Mouse (Mus musculus) liver, embryonic 14.5 days (tissue): Measurements from ENCODE around the gene Hist2h2aa1. TPM values are rescaled to one million over a fixed set of nuclear protein-coding genes. Genes with fewer than 3 reads are reported as not detected.

Source experiments
- ATAC-seq: fragments of 200-750 bp; cut with Nextera tagmentation; 2 replicates; pipeline ENCODE4 v1.8.0; 2017; ENCODE audit warnings: moderate number of reproducible peaks, mild to moderate bottlenecking, moderate library complexity; ENCODE audit not compliant: insufficient read depth
- DNase-seq, 3 experiments: peaks; one replicate each; pipeline ENCODE4 v3.0.0-alpha.2; 2012 to 2013; ENCODE audit warnings: low read depth in 3 of 3, low spot score in 3 of 3
- H3K27ac ChIP-seq: fragments of 300-500 bp; sonication (generic); 2 replicates; pipeline ENCODE4 v1.5.1; 2014; ENCODE audit warnings: moderate library complexity, mild to moderate bottlenecking, control low read depth, inconsistent platforms
- H3K27me3 ChIP-seq: fragments of 300-500 bp; sonication (generic); 2 replicates; pipeline ENCODE4 v1.6.1; 2014; ENCODE audit warnings: mild to moderate bottlenecking, low read length, moderate library complexity; ENCODE audit not compliant: control insufficient read depth, insufficient read depth
- H3K36me3 ChIP-seq: fragments of 300-500 bp; sonication (generic); replicated peaks from 2 replicates; pipeline ENCODE4 v1.6.1; 2014; ENCODE audit warnings: low read depth; ENCODE audit not compliant: control insufficient read depth, insufficient read depth
- H3K4me1 ChIP-seq, 2 experiments: fragments of 200-500 bp in 1 of 2; fragments of 300-500 bp in 1 of 2; sonication (generic) in 1 of 2; replicated peaks; 2 replicates each; pipeline ENCODE4 v1.6.1; 2012 to 2014; ENCODE audit warnings: antibody characterized with exemption in 1 of 2, inconsistent platforms in 1 of 2, low read length in 1 of 2; ENCODE audit not compliant: control insufficient read depth in 2 of 2, insufficient read depth in 2 of 2
- H3K4me2 ChIP-seq: fragments of 300-500 bp; sonication (generic); 2 replicates; pipeline ENCODE4 v1.6.1; 2014; ENCODE audit warnings: low read depth, mild to moderate bottlenecking, control low read depth, moderate library complexity
- H3K4me3 ChIP-seq, 2 experiments: fragments of 200-500 bp in 1 of 2; fragments of 300-500 bp in 1 of 2; sonication (generic) in 1 of 2; 2 replicates each; pipeline ENCODE4 v1.5.1; 2012 to 2014; ENCODE audit warnings: low read depth in 2 of 2, low read length in 2 of 2, mild to moderate bottlenecking in 2 of 2, control low read depth in 1 of 2, inconsistent platforms in 1 of 2, moderate library complexity in 1 of 2; ENCODE audit not compliant: insufficient read depth in 1 of 2
- H3K9ac ChIP-seq: fragments of 300-500 bp; sonication (generic); replicated peaks from 2 replicates; pipeline ENCODE4 v1.6.1; 2014; ENCODE audit warnings: mild to moderate bottlenecking, control low read depth, moderate library complexity
- H3K9me3 ChIP-seq: fragments of 300-500 bp; sonication (generic); 2 replicates; pipeline ENCODE4 v1.6.1; 2016; ENCODE audit warnings: low read length, mixed read lengths; ENCODE audit not compliant: control insufficient read depth
- CTCF ChIP-seq: IDR thresholded peaks from 2 replicates; pipeline ENCODE4 v1.5.1; 2016; ENCODE audit warnings: antibody characterized with exemption, low read depth, control low read depth
- EP300 ChIP-seq: IDR thresholded peaks from 2 replicates; pipeline ENCODE4 v1.6.1; 2016; ENCODE audit warnings: antibody characterized with exemption, low read depth
- WGBS: fragments of 180-500 bp; shearing (Covaris S2); extraction: QIAGEN DNeasy Blood & Tissue Kit; methylation state at CpG from one replicate; pipeline ENCODE4 v1.1.7; 2014; ENCODE audit not compliant: insufficient replicate concordance; 5-methylcytosine and 5-hydroxymethylcytosine counted together
- polyA plus RNA-seq, 2 experiments: library from polyadenylated mRNA; depleted of rRNA in 1 of 2; stranded (reverse) in 1 of 2; unstranded in 1 of 2; fragments of >200 nt; fragmentation: Nextera tagmentation in 1 of 2; extraction: Ambion mirVana in 1 of 2; gene quantifications; 2 replicates each; pipeline versions ENCODE4 v1.2.1 to v1.2.3; 2012 to 2014

The Hist2h2aa1 gene
- polyA plus RNA-seq, 2 experiments: 32.0 to 45.7 TPM

DNA sequence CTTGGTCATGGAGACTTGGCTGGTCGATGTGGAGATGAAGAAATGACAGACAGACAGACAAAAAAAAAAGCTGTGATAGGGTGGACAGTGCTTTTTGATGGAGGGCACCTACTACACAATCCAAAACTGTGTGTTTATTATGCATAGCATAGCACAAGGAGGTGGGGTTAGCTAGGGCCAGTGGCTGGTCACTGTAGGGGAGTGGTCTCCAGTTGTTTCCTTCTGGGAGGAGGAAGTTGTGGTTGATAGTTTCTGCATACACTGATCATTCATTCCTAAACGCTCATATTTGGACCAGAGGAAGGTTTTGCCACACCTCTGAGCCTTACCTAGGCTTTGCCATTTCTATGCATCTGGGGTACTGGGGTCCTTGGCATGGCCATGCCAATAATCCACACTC lies 14.9 kb upstream of the Hist2h2aa1 start:
- no peak overlapping the region for H3K9ac ChIP-seq
- H3K27ac ChIP-seq: no peak overlapping the region
- no peak for ATAC-seq
- H3K27me3 ChIP-seq: no peaks in the 10 kb centered on the region
- DNase-seq: no peak
- TF ChIP-seq EP300 (no peak), CTCF (no peak)
- no peak overlapping the region for H3K4me2 ChIP-seq
- WGBS: 34% methylated on average over 2 of the region's 2 CpGs
- H3K9me3 ChIP-seq: no peaks in the 10 kb centered on the region
- no peak overlapping the region for H3K4me3 ChIP-seq
- no peaks in the 10 kb centered on the region for H3K36me3 ChIP-seq
- peaks cover 9 to 19% of the 10 kb centered on the region in 2 experiments for H3K4me1 ChIP-seq

DNA sequence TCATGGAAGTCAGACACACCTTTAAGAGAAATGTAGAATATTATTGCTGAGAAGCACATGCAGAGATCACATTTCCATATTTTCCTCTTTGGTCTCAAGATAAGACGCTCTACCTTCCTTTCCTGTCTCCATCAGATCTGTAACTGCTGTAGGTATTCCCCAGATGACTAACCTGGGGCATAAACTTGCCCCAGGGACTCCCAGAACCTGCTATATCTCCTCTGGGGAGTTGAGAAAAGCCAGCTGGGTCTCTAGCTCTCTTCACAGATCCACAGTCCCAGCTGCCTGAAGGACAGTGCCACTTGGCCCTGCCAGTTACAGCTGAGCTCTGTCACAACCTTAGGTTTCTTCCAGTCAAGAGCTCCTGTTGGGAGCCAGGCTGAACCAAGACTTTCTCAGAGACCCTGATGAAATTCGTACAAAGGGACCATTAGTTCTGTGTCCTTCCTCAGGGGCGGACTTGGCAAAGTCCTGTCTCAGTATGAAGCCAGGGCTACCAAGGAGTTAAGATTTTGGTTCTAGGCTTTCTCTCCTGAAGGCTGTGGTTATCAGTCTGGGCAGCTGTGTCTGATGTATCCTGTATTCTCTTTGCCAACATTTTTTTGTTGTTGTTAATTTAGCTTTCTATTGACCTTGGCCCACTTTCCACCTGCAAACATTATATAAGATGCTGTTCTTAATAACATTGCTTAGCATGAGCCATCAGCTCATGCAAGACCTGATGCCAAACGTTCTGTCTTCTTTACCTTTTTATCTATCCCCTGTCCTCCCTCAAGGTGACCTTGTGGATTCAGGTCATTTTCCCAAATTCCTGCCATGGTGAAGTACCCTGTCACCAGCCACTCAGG lies 14.2 kb upstream of the Hist2h2aa1 start:
- DNase-seq: no peak
- no peak for ATAC-seq
- no peaks in the 10 kb centered on the region for H3K36me3 ChIP-seq
- WGBS: 63% methylated on average over 4 of the region's 4 CpGs
- no peak for TF ChIP-seq EP300
- TF ChIP-seq CTCF: no peak
- H3K9ac ChIP-seq: no peak overlapping the region
- H3K4me3 ChIP-seq: no peak overlapping the region
- H3K27me3 ChIP-seq: no peaks in the 10 kb centered on the region
- no peak overlapping the region for H3K27ac ChIP-seq
- no peak overlapping the region for H3K4me2 ChIP-seq
- H3K4me1 ChIP-seq: peaks cover 2 to 12% of the 10 kb centered on the region in 2 experiments
- H3K9me3 ChIP-seq: no peaks in the 10 kb centered on the region

DNA sequence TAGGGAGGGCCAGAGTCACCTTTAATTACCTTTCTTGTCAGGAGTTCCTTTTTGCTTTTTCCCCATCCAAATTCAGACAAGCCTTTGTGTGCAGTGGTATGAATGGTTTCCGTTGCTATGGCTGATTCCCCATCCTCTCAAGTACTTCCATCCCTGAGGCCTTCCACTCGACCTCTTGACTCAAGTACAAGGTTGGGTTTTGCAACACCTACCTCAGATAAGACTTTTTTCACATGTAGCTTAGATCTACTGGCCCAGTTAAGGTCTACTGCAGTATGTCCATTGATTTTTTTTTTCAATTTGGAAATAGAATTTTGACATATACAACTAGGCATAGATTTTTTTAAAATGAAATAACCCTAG lies 13.6 kb upstream of the Hist2h2aa1 start:
- Histone ChIP-seq H3K4me2 (no peak overlapping the region), H3K9ac (no peak overlapping the region), H3K36me3 (no peaks in the 10 kb centered on the region), H3K27ac (no peak overlapping the region), H3K27me3 (no peaks in the 10 kb centered on the region), H3K9me3 (no peaks in the 10 kb centered on the region), H3K4me3 (no peak overlapping the region), H3K4me1 (peaks cover 0 to 11% of the 10 kb centered on the region in 2 experiments; a peak in 2 of 4 replicates)
- TF ChIP-seq EP300 (no peak), CTCF (no peak)
- ATAC-seq (no peak), DNase-seq (no peak)
- 44% methylated on average over 2 of the region's 2 CpGs for whole genome bisulfite sequencing

DNA sequence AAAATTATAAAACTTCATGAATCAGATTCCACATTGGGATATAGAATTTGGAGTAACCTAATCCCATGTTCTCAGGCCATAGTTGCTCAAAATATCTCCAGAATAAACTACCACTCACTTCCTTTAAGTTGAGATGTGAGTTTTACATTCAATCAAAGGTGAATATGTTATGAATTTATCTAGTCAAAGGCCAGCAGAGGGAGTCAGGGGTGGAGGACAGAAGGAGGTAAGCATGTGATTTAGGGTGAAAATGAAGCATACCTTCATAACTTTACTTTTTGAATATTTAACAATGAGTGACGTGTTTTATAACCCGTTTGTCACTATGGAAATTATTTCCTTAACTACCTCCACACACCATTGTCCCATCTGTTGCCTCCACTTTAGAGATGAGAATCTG lies 10.4 kb upstream of the Hist2h2aa1 start:
- WGBS: 69% methylated on average over 2 of the region's 2 CpGs
- Histone ChIP-seq H3K27ac (no peak overlapping the region), H3K9ac (no peak overlapping the region; the same call in 1 of the 2 replicates), H3K4me1 (peaks cover 0 to 11% of the 10 kb centered on the region in 2 experiments; a peak in 2 of 4 replicates), H3K27me3 (no peaks in the 10 kb centered on the region), H3K4me2 (no peak overlapping the region), H3K36me3 (no peaks in the 10 kb centered on the region), H3K4me3 (no peak overlapping the region), H3K9me3 (no peaks in the 10 kb centered on the region)
- TF ChIP-seq CTCF: no peak
- no peak for TF ChIP-seq EP300
- DNase-seq: no peak
- ATAC-seq: no peak

DNA sequence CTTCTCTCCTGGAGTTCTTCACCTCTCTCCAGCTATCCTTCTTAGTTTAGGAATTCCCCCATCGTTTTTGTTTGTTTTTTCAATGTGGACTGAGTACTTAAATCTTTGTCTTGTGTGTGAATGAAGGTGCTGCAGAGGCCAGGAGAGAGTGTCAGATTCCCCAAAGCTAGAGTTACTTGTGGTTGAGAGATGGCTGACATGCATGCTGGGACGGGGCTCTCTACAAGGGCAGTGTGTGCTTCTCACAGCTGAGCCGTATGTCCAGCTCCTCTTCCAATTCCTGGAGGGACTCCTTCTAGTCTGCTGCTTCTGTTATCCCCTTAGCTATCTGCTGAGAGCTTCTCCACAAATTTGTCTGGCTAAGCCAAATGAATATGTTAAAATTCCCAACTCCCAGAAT lies 9.5 kb upstream of the Hist2h2aa1 start:
- Histone ChIP-seq H3K9ac (0 out of 2 replicates have a peak overlapping the region, but pooled peaks have one; percentile 23), H3K4me2 (peak overlapping the region; percentile 92)

More for the DNA sequence above, 9.5 kb upstream of the Hist2h2aa1 start:
- TF ChIP-seq EP300: no peak
- Histone ChIP-seq H3K27me3 (no peaks in the 10 kb centered on the region), H3K4me3 (peak overlapping the region; percentile 15 to 73; a peak in 2 of 4 replicates), H3K4me1 (peaks cover 4 to 13% of the 10 kb centered on the region in 2 experiments), H3K36me3 (no peaks in the 10 kb centered on the region), H3K9me3 (no peaks in the 10 kb centered on the region), H3K27ac (peak overlapping the region; percentile 23)
- no peak for DNase-seq
- ATAC-seq: no peak
- 68% methylated on average over 3 of the region's 3 CpGs for WGBS
